Mouse (Mus musculus): ENCODE results near the gene Tma7. TPM values are rescaled to one million over a fixed set of nuclear protein-coding genes. Genes with fewer than 3 reads are reported as not detected.

Gene Tma7
- polyA plus RNA-seq, 1 experiment from 2014 or later, result 505 TPM

DNA sequence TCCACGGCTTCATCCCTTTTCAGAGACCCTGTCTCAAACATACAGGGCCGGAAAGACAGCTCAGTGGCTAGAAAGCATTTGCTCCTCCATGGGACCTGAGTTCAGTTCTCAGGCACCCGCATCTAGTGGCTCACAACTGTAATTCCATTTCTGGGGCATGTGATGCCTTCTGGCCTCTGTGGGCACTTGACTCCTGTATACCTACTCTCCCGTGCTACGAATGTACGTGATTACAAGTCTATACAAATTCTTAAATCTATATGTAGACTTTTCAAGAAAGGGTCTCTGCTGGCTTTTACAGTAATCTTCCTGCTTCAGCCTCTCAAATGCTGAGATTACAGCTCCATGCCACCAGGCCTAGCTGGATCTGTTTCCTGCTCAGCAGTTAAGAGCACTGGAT, 38.6 kb upstream of the Tma7 start:
- Histone ChIP-seq H3K27me3 (replicated peaks; ENCODE audit: control insufficient read depth, insufficient read depth, low read length) (no peaks in the 10 kb centered on the region), H3K9me3 (ENCODE audit: control insufficient read depth, low read length) (no peaks in the 10 kb centered on the region), H3K4me2 (ENCODE audit: low read length) (no peak overlapping the region), H3K27ac (ENCODE audit: low read length) (no peak overlapping the region), H3K4me1 (replicated peaks; ENCODE audit: control insufficient read depth, insufficient read depth, low read length) (no peaks in the 10 kb centered on the region), H3K4me3 (replicated peaks; ENCODE audit: low read length) (no peak overlapping the region), H3K36me3 (ENCODE audit: control insufficient read depth, insufficient read depth) (peaks cover 26% of the 10 kb centered on the region), H3K9ac (replicated peaks; ENCODE audit: low read depth, low read length) (no peak overlapping the region)
- no peak for ATAC-seq
- WGBS, result 87% methylated on average over 6 of the region's 6 CpGs

DNA sequence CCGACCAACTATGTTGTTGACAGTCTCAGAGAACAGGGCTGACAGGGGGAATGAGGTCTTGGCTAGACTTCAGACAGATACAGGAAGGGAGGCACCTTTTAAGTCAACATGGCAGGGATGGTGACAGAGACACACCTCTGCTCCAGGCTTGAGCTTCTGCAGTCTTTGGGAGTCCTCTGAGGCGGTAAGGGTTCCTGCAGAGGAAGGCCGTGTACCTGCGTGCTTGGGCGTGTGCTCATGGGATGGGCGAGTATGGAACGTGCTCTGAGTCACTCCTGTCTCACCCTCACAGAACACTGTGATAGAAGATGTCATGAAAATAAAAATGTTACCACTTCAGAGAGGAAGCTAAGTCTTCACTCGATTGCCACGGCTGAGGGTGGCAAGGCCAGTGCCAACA, 37.2 kb upstream of the Tma7 start:
- 90% methylated on average over 9 of the region's 9 CpGs for WGBS
- Histone ChIP-seq H3K27me3 (replicated peaks; ENCODE audit: control insufficient read depth, insufficient read depth, low read length) (no peaks in the 10 kb centered on the region), H3K36me3 (ENCODE audit: control insufficient read depth, insufficient read depth) (peaks cover 39% of the 10 kb centered on the region), H3K27ac (ENCODE audit: low read length) (no peak overlapping the region), H3K9me3 (ENCODE audit: control insufficient read depth, low read length) (no peaks in the 10 kb centered on the region), H3K4me1 (replicated peaks; ENCODE audit: control insufficient read depth, insufficient read depth, low read length) (no peaks in the 10 kb centered on the region), H3K4me2 (ENCODE audit: low read length) (no peak overlapping the region), H3K9ac (replicated peaks; ENCODE audit: low read depth, low read length) (no peak overlapping the region), H3K4me3 (replicated peaks; ENCODE audit: low read length) (no peak overlapping the region)
- ATAC-seq, result no peak

DNA sequence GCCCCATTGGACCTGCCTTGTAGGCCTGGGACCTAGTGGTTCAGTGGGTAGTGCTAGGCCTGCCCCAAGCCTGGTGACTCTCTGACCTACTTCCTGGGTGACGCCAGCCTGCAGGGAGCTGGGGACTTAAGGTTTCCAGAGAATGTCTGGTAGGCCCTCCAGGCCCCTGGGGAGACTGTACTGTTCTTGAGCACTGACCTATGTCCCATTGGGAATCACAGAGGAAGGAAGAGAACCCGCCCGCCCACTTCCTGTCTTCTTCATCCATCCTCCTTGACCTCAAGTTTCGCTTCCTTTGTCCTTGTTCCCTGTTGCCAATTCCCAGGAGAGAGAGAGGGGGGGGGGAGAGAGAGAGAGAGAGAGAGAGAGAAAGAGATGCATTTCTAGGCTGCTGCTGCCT, 35.7 kb upstream of the Tma7 start:
- Histone ChIP-seq H3K27ac (ENCODE audit: low read length) (no peak overlapping the region), H3K27me3 (replicated peaks; ENCODE audit: control insufficient read depth, insufficient read depth, low read length) (no peaks in the 10 kb centered on the region), H3K4me2 (ENCODE audit: low read length) (no peak overlapping the region), H3K9me3 (ENCODE audit: control insufficient read depth, low read length) (no peaks in the 10 kb centered on the region), H3K4me3 (replicated peaks; ENCODE audit: low read length) (no peak overlapping the region), H3K4me1 (replicated peaks; ENCODE audit: control insufficient read depth, insufficient read depth, low read length) (no peaks in the 10 kb centered on the region), H3K9ac (replicated peaks; ENCODE audit: low read depth, low read length) (no peak overlapping the region), H3K36me3 (ENCODE audit: control insufficient read depth, insufficient read depth) (peaks cover 45% of the 10 kb centered on the region)
- WGBS, result 98% methylated on average over 3 of the region's 4 CpGs
- no peak for ATAC-seq

DNA sequence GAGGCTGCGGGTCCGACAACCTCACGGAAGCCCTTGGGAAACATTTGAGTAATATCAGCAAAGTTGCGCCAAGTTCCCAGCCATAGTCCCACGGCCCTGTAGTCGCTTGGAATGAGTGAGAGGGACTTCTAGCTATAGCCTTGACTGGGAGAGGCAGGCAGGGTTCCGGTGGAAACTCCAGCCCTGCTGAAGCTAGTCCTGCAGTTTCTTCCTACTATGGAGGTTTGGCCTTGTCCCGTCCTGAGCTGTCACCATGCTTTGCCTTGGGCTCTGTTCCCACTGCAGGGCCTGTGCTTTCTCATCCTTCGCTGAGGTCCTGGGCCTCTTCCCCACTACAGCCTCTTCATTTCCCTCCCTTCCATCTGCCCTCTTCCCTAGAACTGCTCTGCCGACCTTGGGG, 33.8 kb upstream of the Tma7 start:
- no peak overlapping the region for H3K4me2 ChIP-seq (ENCODE audit: low read length)
- no peaks in the 10 kb centered on the region for H3K27me3 ChIP-seq (replicated peaks; ENCODE audit: control insufficient read depth, insufficient read depth, low read length)
- H3K4me1 ChIP-seq (replicated peaks; ENCODE audit: control insufficient read depth, insufficient read depth, low read length), result no peaks in the 10 kb centered on the region
- H3K9ac ChIP-seq (replicated peaks; ENCODE audit: low read depth, low read length), result no peak overlapping the region
- peaks cover 51% of the 10 kb centered on the region for H3K36me3 ChIP-seq (ENCODE audit: control insufficient read depth, insufficient read depth)
- H3K9me3 ChIP-seq (ENCODE audit: control insufficient read depth, low read length), result no peaks in the 10 kb centered on the region
- H3K4me3 ChIP-seq (replicated peaks; ENCODE audit: low read length), result no peak overlapping the region
- ATAC-seq, result no peak
- 97% methylated on average over 10 of the region's 10 CpGs for WGBS
- no peak overlapping the region for H3K27ac ChIP-seq (ENCODE audit: low read length)

DNA sequence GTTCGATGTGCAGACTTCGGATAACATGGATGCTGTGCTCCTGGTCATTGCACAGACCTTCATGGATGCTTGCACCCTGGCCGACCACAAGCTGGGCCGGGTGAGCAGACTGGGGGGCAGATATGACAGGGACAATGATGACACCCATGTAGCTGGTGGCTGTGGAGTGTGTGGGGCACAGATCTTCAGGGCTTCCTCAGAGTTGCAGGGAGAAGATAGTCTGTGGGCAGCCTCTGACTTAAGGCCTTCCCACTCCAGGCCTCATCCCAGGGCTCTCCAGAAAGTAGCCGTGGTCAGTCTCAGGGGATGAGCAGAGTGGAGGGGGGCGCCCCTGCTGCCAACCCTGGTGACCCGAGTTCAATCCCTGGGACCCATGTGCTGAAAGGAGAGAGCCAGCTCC, 32.5 kb upstream of the Tma7 start:
- no peak overlapping the region for H3K4me3 ChIP-seq (replicated peaks; ENCODE audit: low read length)
- no peak overlapping the region for H3K9ac ChIP-seq (replicated peaks; ENCODE audit: low read depth, low read length)
- H3K36me3 ChIP-seq (ENCODE audit: control insufficient read depth, insufficient read depth), result peaks cover 59% of the 10 kb centered on the region
- ATAC-seq, result no peak
- WGBS, result 90% methylated on average over 7 of the region's 7 CpGs
- H3K9me3 ChIP-seq (ENCODE audit: control insufficient read depth, low read length), result no peaks in the 10 kb centered on the region
- no peaks in the 10 kb centered on the region for H3K27me3 ChIP-seq (replicated peaks; ENCODE audit: control insufficient read depth, insufficient read depth, low read length)
- H3K4me2 ChIP-seq (ENCODE audit: low read length), result no peak overlapping the region
- no peak overlapping the region for H3K27ac ChIP-seq (ENCODE audit: low read length)
- no peaks in the 10 kb centered on the region for H3K4me1 ChIP-seq (replicated peaks; ENCODE audit: control insufficient read depth, insufficient read depth, low read length)

DNA sequence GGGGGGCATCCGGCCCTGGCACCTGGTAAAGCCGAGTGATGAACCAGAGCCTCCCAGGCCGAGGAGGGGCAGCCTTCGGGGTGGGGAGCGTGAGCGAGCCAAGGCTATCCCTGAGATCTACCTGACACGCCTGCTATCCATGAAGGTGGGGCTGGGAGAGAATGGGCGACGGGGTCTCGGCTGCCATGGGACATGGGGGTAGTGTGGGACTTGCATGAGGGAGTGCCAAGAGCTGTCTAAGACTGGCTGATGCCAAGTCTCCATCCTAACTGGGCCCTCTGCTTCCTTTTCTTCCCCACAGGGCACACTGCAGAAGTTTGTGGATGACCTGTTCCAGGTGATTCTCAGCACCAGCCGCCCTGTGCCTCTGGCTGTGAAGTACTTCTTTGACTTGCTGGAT, 31.9 kb upstream of the Tma7 start:
- Histone ChIP-seq H3K4me2 (ENCODE audit: low read length) (no peak overlapping the region), H3K9ac (replicated peaks; ENCODE audit: low read depth, low read length) (no peak overlapping the region), H3K4me1 (replicated peaks; ENCODE audit: control insufficient read depth, insufficient read depth, low read length) (no peaks in the 10 kb centered on the region), H3K27ac (ENCODE audit: low read length) (no peak overlapping the region), H3K4me3 (replicated peaks; ENCODE audit: low read length) (no peak overlapping the region), H3K27me3 (replicated peaks; ENCODE audit: control insufficient read depth, insufficient read depth, low read length) (no peaks in the 10 kb centered on the region), H3K9me3 (ENCODE audit: control insufficient read depth, low read length) (no peaks in the 10 kb centered on the region), H3K36me3 (ENCODE audit: control insufficient read depth, insufficient read depth) (peaks cover 65% of the 10 kb centered on the region)
- no peak for ATAC-seq
- WGBS, result 95% methylated on average over 11 of the region's 11 CpGs

DNA sequence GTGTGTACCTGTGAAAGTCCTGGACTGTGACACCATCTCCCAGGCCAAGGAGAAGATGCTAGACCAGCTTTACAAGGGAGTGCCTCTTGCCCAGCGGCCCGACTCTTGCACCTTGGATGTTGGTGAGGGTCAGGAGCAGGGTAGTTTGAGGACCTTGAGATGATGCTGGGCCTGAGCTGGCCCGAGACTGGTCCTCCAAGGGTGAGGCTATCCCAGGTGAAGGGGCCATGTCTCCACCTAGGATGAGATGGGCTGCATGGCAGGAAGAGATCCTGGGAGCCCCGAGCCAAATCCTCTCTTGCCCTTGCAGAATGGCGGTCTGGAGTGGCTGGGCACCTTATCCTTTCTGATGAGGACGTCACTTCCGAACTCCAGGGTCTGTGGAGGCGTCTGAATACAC, 30.9 kb upstream of the Tma7 start:
- H3K4me1 ChIP-seq (replicated peaks; ENCODE audit: control insufficient read depth, insufficient read depth, low read length), result no peaks in the 10 kb centered on the region
- H3K4me2 ChIP-seq (ENCODE audit: low read length), result no peak overlapping the region
- no peak overlapping the region for H3K9ac ChIP-seq (replicated peaks; ENCODE audit: low read depth, low read length)
- H3K36me3 ChIP-seq (ENCODE audit: control insufficient read depth, insufficient read depth), result peaks cover 69% of the 10 kb centered on the region
- ATAC-seq, result no peak
- no peaks in the 10 kb centered on the region for H3K27me3 ChIP-seq (replicated peaks; ENCODE audit: control insufficient read depth, insufficient read depth, low read length)
- 92% methylated on average over 8 of the region's 8 CpGs for WGBS
- no peak overlapping the region for H3K27ac ChIP-seq (ENCODE audit: low read length)
- no peak overlapping the region for H3K4me3 ChIP-seq (replicated peaks; ENCODE audit: low read length)
- H3K9me3 ChIP-seq (ENCODE audit: control insufficient read depth, low read length), result no peaks in the 10 kb centered on the region

DNA sequence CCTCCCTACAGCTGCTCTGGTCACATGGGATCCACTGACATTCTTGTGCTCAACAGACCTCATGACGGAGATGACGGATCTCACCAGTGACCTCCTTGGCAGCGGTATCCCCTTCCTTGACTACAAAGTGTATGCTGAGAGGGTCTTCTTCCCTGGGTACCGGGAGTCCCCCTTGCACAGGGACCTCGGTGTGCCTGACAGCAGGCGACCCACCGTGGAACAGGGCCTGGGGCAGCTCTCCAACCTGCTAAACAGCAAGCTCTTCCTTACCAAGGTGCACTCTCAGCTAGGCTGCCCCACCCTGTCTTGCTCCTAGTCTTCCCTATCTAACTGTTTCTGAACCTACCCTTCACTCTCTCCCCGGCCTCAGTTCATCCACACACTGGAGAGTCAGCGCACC, 29.2 kb upstream of the Tma7 start:
- no peaks in the 10 kb centered on the region for H3K27me3 ChIP-seq (replicated peaks; ENCODE audit: control insufficient read depth, insufficient read depth, low read length)
- H3K4me3 ChIP-seq (replicated peaks; ENCODE audit: low read length), result no peak overlapping the region
- H3K9me3 ChIP-seq (ENCODE audit: control insufficient read depth, low read length), result no peaks in the 10 kb centered on the region
- no peak overlapping the region for H3K27ac ChIP-seq (ENCODE audit: low read length)
- peaks cover 57% of the 10 kb centered on the region for H3K36me3 ChIP-seq (ENCODE audit: control insufficient read depth, insufficient read depth)
- H3K4me1 ChIP-seq (replicated peaks; ENCODE audit: control insufficient read depth, insufficient read depth, low read length), result no peaks in the 10 kb centered on the region
- 94% methylated on average over 9 of the region's 9 CpGs for WGBS
- no peak overlapping the region for H3K9ac ChIP-seq (replicated peaks; ENCODE audit: low read depth, low read length)
- no peak overlapping the region for H3K4me2 ChIP-seq (ENCODE audit: low read length)
- no peak for ATAC-seq

DNA sequence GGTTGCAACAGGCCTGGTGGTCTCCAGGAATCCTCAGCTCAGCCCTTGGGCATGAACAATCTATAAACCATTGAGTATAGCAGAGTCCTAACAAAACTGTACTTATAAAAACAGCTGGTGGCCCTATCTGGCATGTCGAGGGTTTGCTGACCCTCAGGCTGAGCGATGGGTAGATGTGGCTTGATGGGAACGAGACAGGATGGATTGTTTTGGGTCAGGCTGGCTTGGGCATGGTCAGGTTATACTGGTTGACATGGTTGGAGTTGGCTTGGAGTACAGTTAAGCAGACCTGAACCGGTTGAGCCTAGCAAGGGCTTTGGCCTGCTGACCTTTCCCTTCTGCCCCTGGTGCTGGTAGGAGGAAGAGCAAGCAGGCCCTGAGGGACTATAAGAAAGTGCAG, 28.7 kb upstream of the Tma7 start:
- no peak for ATAC-seq
- H3K36me3 ChIP-seq (ENCODE audit: control insufficient read depth, insufficient read depth), result peaks cover 57% of the 10 kb centered on the region
- 87% methylated on average over 4 of the region's 4 CpGs for WGBS

DNA sequence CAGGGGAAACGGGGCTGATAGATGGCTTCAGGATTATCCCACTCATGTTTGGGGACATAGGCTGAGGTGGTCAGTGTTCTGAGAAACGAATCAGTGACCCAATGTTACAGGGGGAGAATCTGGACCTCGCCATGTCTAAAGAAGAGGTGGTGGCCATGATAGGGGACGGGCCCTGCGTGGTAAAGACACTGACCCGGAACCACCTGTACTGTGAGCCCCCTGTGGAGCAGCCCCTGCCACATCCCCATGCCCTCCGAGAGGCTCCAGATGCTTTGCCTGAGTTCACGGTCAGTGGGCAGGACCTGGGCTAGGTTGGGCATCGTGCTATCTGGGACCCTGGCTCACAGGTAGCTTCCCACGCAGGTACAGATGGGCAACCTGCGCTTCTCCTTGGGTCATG, 27.9 kb upstream of the Tma7 start:
- 91% methylated on average over 11 of the region's 11 CpGs for WGBS
- Histone ChIP-seq H3K9me3 (ENCODE audit: control insufficient read depth, low read length) (no peaks in the 10 kb centered on the region), H3K27ac (ENCODE audit: low read length) (no peak overlapping the region), H3K4me1 (replicated peaks; ENCODE audit: control insufficient read depth, insufficient read depth, low read length) (no peaks in the 10 kb centered on the region), H3K4me2 (ENCODE audit: low read length) (no peak overlapping the region), H3K9ac (replicated peaks; ENCODE audit: low read depth, low read length) (no peak overlapping the region), H3K36me3 (ENCODE audit: control insufficient read depth, insufficient read depth) (peaks cover 55% of the 10 kb centered on the region), H3K4me3 (replicated peaks; ENCODE audit: low read length) (no peak overlapping the region), H3K27me3 (replicated peaks; ENCODE audit: control insufficient read depth, insufficient read depth, low read length) (no peaks in the 10 kb centered on the region)
- ATAC-seq, result no peak

More for the DNA sequence above, 28.7 kb upstream of the Tma7 start:
- no peaks in the 10 kb centered on the region for H3K9me3 ChIP-seq (ENCODE audit: control insufficient read depth, low read length)
- no peak overlapping the region for H3K27ac ChIP-seq (ENCODE audit: low read length)
- no peaks in the 10 kb centered on the region for H3K4me1 ChIP-seq (replicated peaks; ENCODE audit: control insufficient read depth, insufficient read depth, low read length)
- H3K9ac ChIP-seq (replicated peaks; ENCODE audit: low read depth, low read length), result no peak overlapping the region
- H3K4me2 ChIP-seq (ENCODE audit: low read length), result no peak overlapping the region
- H3K4me3 ChIP-seq (replicated peaks; ENCODE audit: low read length), result no peak overlapping the region
- no peaks in the 10 kb centered on the region for H3K27me3 ChIP-seq (replicated peaks; ENCODE audit: control insufficient read depth, insufficient read depth, low read length)
